Mouse (Mus musculus) heart, postnatal 0 days (tissue): ENCODE data around the gene Gtf2i. TPM values are rescaled to one million over a fixed set of nuclear protein-coding genes. Genes with fewer than 3 reads are reported as not detected.

Experiments
- ATAC-seq: fragments of 200-750 bp; cut with Nextera tagmentation; 2 replicates; pipeline ENCODE4 v1.8.0; 2017; ENCODE audit warnings: low read depth, moderate number of reproducible peaks, moderate library complexity; ENCODE audit not compliant: insufficient read depth
- DNase-seq: peaks from one replicate; pipeline ENCODE4 v3.0.0-alpha.2; 2016; ENCODE audit warnings: low spot score
- H3K27ac ChIP-seq: fragments of 300-500 bp; sonication (generic); 2 replicates; pipeline ENCODE4 v1.5.1; 2014; ENCODE audit warnings: low read depth, mild to moderate bottlenecking
- H3K27me3 ChIP-seq: fragments of 300-500 bp; sonication (generic); 2 replicates; pipeline ENCODE4 v1.6.1; 2014; ENCODE audit warnings: low read length, mixed read lengths; ENCODE audit not compliant: control insufficient read depth, insufficient read depth
- H3K36me3 ChIP-seq: fragments of 300-500 bp; sonication (generic); replicated peaks from 2 replicates; pipeline ENCODE4 v1.6.1; 2014; ENCODE audit warnings: low read length, mixed read lengths; ENCODE audit not compliant: control insufficient read depth, insufficient read depth
- H3K4me1 ChIP-seq: fragments of 300-500 bp; sonication (generic); 2 replicates; pipeline ENCODE4 v1.6.1; 2014; ENCODE audit warnings: antibody characterized with exemption; ENCODE audit not compliant: control insufficient read depth, insufficient read depth
- H3K4me2 ChIP-seq: fragments of 300-500 bp; sonication (generic); 2 replicates; pipeline ENCODE4 v1.6.1; 2014; ENCODE audit warnings: low read depth, mild to moderate bottlenecking, low read length, moderate library complexity
- H3K4me3 ChIP-seq: fragments of 300-500 bp; sonication (generic); 2 replicates; pipeline ENCODE4 v1.5.1; 2014; ENCODE audit warnings: low read depth, low read length
- H3K9ac ChIP-seq: fragments of 300-500 bp; sonication (generic); replicated peaks from 2 replicates; pipeline ENCODE4 v1.6.1; 2014; ENCODE audit warnings: low read depth, low read length, mixed read lengths
- H3K9me3 ChIP-seq: fragments of 300-500 bp; sonication (generic); replicated peaks from 2 replicates; pipeline ENCODE4 v1.6.1; 2016; ENCODE audit warnings: low read length; ENCODE audit not compliant: control insufficient read depth
- CTCF ChIP-seq: IDR thresholded peaks from 2 replicates; pipeline ENCODE4 v1.5.1; 2016; ENCODE audit warnings: antibody characterized with exemption, control low read depth, low read depth
- EP300 ChIP-seq: IDR thresholded peaks from 2 replicates; pipeline ENCODE4 v1.6.1; 2016; ENCODE audit warnings: antibody characterized with exemption, low read depth
- WGBS: fragments of 180-500 bp; shearing (Covaris S2); extraction: QIAGEN DNeasy Blood & Tissue Kit; methylation state at CpG from one replicate; pipeline ENCODE4 v1.1.7; 2014; 5-methylcytosine and 5-hydroxymethylcytosine counted together
- polyA plus RNA-seq: library from polyadenylated mRNA; unstranded; fragments of >200 nt; fragmentation: Nextera tagmentation; extraction: Ambion mirVana; gene quantifications from 2 replicates; pipeline ENCODE4 v1.2.1, GENCODE M21; 2015
- total RNA-seq: library from RNA; depleted of rRNA; stranded (reverse); fragments of >200 nt; gene quantifications from 2 replicates; pipeline ENCODE4 v1.2.3, GENCODE M21; 2014; ENCODE audit warnings: low replicate concordance

Gene Gtf2i
- total and polyA plus RNA-seq, 2 experiments from 2014 or later, result 81.9 to 97.1 TPM

DNA sequence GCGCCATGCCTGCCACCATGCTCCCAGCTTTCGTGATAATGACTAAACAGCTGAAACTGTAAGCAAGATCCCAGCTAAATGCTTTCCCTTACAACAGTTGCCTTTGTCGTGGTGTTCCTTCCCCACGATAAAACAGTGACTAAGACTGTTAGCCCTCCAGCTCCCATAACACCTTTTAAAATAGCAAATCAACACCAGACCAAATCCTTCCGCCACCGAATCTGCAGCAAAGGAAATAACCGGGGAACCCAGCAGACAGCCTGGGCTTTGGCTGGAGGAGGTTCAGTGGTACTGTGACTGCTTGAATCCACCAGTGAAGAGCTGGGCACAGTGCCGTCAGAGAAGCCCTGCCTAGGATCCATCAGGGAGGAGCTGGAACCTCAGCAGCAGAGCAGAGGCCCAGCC is 65.3 kb downstream of the Gtf2i start:
- H3K27me3 ChIP-seq, result no peaks in the 10 kb centered on the region
- no peak overlapping the region for H3K9ac ChIP-seq
- 81% methylated on average over 8 of the region's 8 CpGs for WGBS
- H3K27ac ChIP-seq, result no peak overlapping the region
- no peaks in the 10 kb centered on the region for H3K9me3 ChIP-seq
- H3K4me3 ChIP-seq, result no peak overlapping the region
- no peak for ATAC-seq
- peaks cover 97% of the 10 kb centered on the region for H3K36me3 ChIP-seq
- H3K4me1 ChIP-seq, result no peaks in the 10 kb centered on the region
- H3K4me2 ChIP-seq, result no peak overlapping the region
- no peak for DNase-seq
- TF ChIP-seq EP300, result no peak
- TF ChIP-seq CTCF, result no peak

DNA sequence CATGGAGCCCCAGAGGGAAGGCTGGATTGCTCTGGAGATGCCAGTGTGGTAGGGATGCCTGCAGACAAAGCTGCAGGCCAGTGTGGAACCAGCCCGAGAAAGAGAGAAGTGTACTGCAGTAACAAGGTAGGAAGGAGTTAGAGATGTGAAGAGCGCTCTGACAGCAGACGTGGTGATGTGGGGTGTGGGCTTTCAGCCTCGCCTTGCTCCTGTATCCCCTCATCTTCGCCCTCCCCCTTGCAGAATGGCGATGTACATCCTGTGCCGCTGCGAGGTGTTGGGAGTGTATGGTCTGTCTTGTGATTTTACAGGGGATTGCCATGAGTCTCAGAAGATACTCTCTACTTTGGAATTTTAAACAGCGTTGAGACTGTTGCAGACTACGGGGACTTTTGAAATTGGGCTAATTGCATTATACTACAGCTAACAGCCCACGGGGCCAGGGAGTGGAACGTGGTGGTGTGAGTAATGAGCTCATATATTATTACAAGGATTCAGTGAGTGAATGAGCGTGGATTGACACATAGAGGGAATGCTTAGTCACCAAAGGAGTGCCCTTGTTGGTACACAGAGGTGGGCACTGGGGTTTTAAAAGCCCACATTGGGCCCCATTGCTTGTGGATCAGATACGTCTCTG is 65.8 kb downstream of the Gtf2i start:
- Histone ChIP-seq H3K27ac (no peak overlapping the region), H3K36me3 (peaks cover 98% of the 10 kb centered on the region), H3K9ac (no peak overlapping the region), H3K27me3 (no peaks in the 10 kb centered on the region), H3K4me2 (no peak overlapping the region), H3K9me3 (no peaks in the 10 kb centered on the region), H3K4me1 (no peaks in the 10 kb centered on the region), H3K4me3 (no peak overlapping the region)
- 90% methylated on average over 14 of the region's 14 CpGs for WGBS
- no peak for ATAC-seq
- no peak for DNase-seq
- no peak for TF ChIP-seq EP300
- TF ChIP-seq CTCF, result no peak

DNA sequence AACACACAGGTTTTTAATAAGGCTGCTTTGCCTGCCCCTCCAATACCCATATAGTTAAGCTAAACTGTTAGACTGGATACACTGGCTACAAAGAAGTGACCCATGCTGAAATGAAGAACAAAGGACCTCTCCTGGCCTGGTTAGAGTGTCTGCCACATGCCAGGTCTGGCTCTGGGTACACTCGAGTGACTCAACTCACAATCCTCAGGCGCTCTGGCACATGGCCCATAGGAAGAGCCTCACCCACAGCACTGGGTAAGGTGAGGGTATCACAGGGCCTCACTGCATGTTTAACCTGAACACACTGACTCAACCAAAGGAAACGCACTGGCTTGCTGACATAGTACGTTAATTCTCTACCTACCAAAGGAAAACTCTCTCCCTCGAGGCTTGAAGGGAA is 68.4 kb downstream of the Gtf2i start:
- Histone ChIP-seq H3K4me2 (no peak overlapping the region), H3K27ac (no peak overlapping the region), H3K9ac (no peak overlapping the region), H3K9me3 (no peaks in the 10 kb centered on the region), H3K4me1 (no peaks in the 10 kb centered on the region), H3K27me3 (no peaks in the 10 kb centered on the region), H3K4me3 (no peak overlapping the region), H3K36me3 (peaks cover 98% of the 10 kb centered on the region)
- DNase-seq (no peak), ATAC-seq (no peak)
- no peak for TF ChIP-seq CTCF
- TF ChIP-seq EP300, result no peak
- 80% methylated on average over 5 of the region's 5 CpGs for WGBS

DNA sequence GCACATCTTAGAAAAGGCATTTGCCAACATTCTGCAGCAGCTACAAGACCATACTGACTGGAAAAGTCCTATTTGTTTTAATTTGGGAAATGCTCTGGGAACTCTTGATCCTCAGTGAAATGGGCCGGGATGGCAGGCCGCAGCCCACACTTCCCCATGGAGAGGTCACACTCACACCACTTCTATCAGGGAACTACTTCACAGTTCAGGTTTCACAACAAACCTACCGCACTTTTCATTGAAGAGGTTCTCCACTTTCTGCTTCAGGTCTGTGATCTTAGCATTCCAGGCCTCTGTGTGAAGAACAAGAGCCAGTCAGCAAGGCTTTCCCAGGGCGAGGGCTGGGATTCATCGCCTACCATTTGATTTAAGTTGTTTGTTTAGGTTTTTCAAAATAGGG is 69.7 kb downstream of the Gtf2i start:
- ATAC-seq, result no peak
- DNase-seq, result no peak
- no peak overlapping the region for H3K4me2 ChIP-seq
- peaks cover 100% of the 10 kb centered on the region for H3K36me3 ChIP-seq
- no peaks in the 10 kb centered on the region for H3K9me3 ChIP-seq
- H3K9ac ChIP-seq, result no peak overlapping the region
- H3K4me1 ChIP-seq, result no peaks in the 10 kb centered on the region
- no peak for TF ChIP-seq EP300
- no peak for TF ChIP-seq CTCF
- no peaks in the 10 kb centered on the region for H3K27me3 ChIP-seq
- no peak overlapping the region for H3K27ac ChIP-seq
- H3K4me3 ChIP-seq, result no peak overlapping the region
- 95% methylated on average over 5 of the region's 5 CpGs for WGBS

DNA sequence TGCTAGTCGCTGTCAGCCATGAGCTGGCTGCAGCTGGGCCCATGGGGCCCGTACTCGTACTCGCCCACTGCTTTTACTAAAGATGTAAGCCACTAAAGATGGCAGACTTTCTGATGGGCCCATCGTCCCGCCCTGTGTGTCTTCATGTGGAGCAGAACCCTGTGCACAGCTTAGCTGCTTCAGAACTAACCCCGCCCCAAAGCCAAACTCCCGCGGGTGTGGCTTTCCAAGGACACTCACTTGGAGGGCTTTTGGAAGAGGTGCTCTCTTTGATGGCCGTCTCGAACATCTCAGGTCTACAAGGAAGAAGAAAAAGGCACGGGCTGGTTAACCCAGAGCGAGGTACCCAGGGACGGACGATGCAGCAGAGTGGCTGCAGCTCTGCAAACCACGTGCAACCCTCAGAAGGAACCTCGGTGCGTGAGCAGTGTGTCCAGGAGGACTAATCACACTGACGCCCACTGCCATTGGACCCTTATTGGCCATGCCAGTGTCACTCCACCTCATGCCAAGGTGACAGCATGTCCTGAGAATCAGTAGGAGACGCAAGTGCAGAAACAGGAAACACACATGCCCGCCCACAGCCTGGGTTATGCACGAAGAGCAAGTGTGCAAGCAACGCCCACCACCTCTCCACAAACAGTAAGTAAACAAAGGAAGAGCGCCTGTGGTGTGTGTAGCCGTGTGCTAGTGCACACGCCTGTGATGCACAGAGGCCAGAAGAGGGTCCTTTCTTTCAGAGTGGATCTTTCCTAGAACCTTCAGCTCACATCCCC is 70.7 kb downstream of the Gtf2i start:
- no peak for TF ChIP-seq EP300
- TF ChIP-seq CTCF, result no peak
- ATAC-seq, result no peak
- Histone ChIP-seq H3K4me1 (no peaks in the 10 kb centered on the region), H3K9me3 (no peaks in the 10 kb centered on the region), H3K27me3 (no peaks in the 10 kb centered on the region), H3K4me3 (no peak overlapping the region), H3K9ac (no peak overlapping the region), H3K27ac (no peak overlapping the region), H3K36me3 (peaks cover 100% of the 10 kb centered on the region), H3K4me2 (no peak overlapping the region)
- WGBS, result 89% methylated on average over 26 of the region's 26 CpGs
- no peak for DNase-seq

DNA sequence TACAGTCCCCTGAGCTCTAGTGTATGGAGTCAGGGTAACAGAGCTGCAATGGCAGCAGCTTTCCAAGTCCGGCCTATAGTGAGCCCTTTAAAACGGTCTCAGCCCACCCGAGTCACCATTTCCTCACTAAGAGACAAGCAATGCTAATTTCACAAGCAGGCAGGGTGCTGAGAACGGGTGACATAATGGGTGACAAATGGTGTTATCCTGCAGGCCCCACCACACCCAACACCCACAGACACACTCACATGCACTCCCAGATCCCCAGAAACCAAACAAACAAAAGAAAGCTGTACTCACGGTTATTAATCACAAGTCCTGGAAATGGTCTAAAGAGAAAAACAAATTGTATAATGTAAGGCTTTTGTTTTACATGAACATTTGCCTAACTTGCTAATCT is 72.7 kb downstream of the Gtf2i start:
- Histone ChIP-seq H3K4me2 (no peak overlapping the region), H3K9me3 (no peaks in the 10 kb centered on the region), H3K9ac (no peak overlapping the region), H3K4me3 (no peak overlapping the region), H3K36me3 (peaks cover 100% of the 10 kb centered on the region), H3K4me1 (no peaks in the 10 kb centered on the region), H3K27me3 (no peaks in the 10 kb centered on the region), H3K27ac (no peak overlapping the region)
- no peak for ATAC-seq
- 73% methylated on average over 5 of the region's 5 CpGs for WGBS
- no peak for DNase-seq
- TF ChIP-seq EP300, result no peak
- no peak for TF ChIP-seq CTCF
